Mouse (Mus musculus) olfactory bulb, adult 2 months (tissue): ENCODE measurements around the gene Gamt.

Experiments
- CTCF ChIP-seq: fragments of 200-500 bp; IDR thresholded peaks from 2 replicates; pipeline ENCODE4 v1.5.1; 2012; ENCODE audit warnings: low read depth, mild to moderate bottlenecking, low read length, moderate library complexity; ENCODE audit not compliant: insufficient read depth
- POLR2A ChIP-seq: fragments of 200-500 bp; IDR thresholded peaks from 2 replicates; pipeline ENCODE4 v1.6.1; 2012; ENCODE audit warnings: mild to moderate bottlenecking, low read depth, low read length, moderate library complexity; ENCODE audit not compliant: insufficient read depth

GRCm38 (mm10) chr10:80226416-80227165 is 34.2 kb downstream of the Gamt start, which contains the start of gene Mum1:
- TF ChIP-seq CTCF (no peak; the same call in 1 of the 2 replicates), POLR2A (peak; percentile 63)
